Mouse (Mus musculus) bone marrow macrophage, adult 2 months (primary cell): ENCODE results near the gene Podn. TPM values are rescaled to one million over a fixed set of nuclear protein-coding genes. Genes with fewer than 3 reads are reported as not detected.

Source experiments
- H3K27ac ChIP-seq: 2 replicates; pipeline ENCODE4 v1.5.1; 2012; ENCODE audit warnings: low read depth, low read length; ENCODE audit not compliant: insufficient read depth
- H3K4me1 ChIP-seq: 2 replicates; pipeline ENCODE4 v1.6.1; 2012; ENCODE audit warnings: low read length; ENCODE audit not compliant: control insufficient read depth, insufficient read depth
- H3K4me3 ChIP-seq: 2 replicates; pipeline ENCODE4 v1.5.1; 2012; ENCODE audit warnings: mild to moderate bottlenecking, low read length, moderate library complexity; ENCODE audit not compliant: insufficient read depth
- CTCF ChIP-seq: IDR thresholded peaks from 2 replicates; pipeline ENCODE4 v1.5.1; 2012; ENCODE audit warnings: low read depth, mild to moderate bottlenecking, low read length, moderate library complexity
- POLR2A ChIP-seq: IDR thresholded peaks from 2 replicates; pipeline ENCODE4 v1.6.1; 2012; ENCODE audit warnings: mild to moderate bottlenecking, low read depth, low read length, borderline replicate concordance
- polyA plus RNA-seq: library from polyadenylated mRNA; stranded (reverse); fragments of >200 nt; gene quantifications from 2 replicates; pipeline ENCODE4 v1.2.4, GENCODE M21; 2012; ENCODE audit not compliant: missing spikeins, insufficient read depth, insufficient read length

The Podn gene
- polyA plus RNA-seq, 1 experiment = not detected

- Histone ChIP-seq H3K4me1 (peaks cover 22% of the 10 kb centered on the region), H3K4me3 (no peak overlapping the region), H3K27ac (no peak overlapping the region)
- TF ChIP-seq POLR2A = no peak
- TF ChIP-seq CTCF = no peak
Measured at GRCm38 (mm10) chr4:108067261-108067660, 29.0 kb downstream of the Podn start.

GRCm38 (mm10) chr4:108066569-108066968 is 29.7 kb downstream of the Podn start:
- TF ChIP-seq POLR2A = no peak
- no peak for TF ChIP-seq CTCF
- peaks cover 22% of the 10 kb centered on the region for H3K4me1 ChIP-seq
- H3K4me3 ChIP-seq = no peak overlapping the region
- H3K27ac ChIP-seq = no peak overlapping the region

GRCm38 (mm10) chr4:108065176-108065844 is 30.9 kb downstream of the Podn start:
- TF ChIP-seq CTCF (no peak), POLR2A (no peak)
- Histone ChIP-seq H3K4me3 (no peak overlapping the region), H3K4me1 (peaks cover 22% of the 10 kb centered on the region), H3K27ac (no peak overlapping the region)

GRCm38 (mm10) chr4:108063616-108064015 is 32.6 kb downstream of the Podn start:
- TF ChIP-seq POLR2A = no peak
- TF ChIP-seq CTCF = no peak
- peaks cover 28% of the 10 kb centered on the region for H3K4me1 ChIP-seq
- no peak overlapping the region for H3K27ac ChIP-seq
- no peak overlapping the region for H3K4me3 ChIP-seq

- peaks cover 24% of the 10 kb centered on the region for H3K4me1 ChIP-seq
- H3K27ac ChIP-seq = no peak overlapping the region
- TF ChIP-seq CTCF (no peak), POLR2A (no peak)
- no peak overlapping the region for H3K4me3 ChIP-seq
Measured at GRCm38 (mm10) chr4:108062524-108062923, 33.7 kb downstream of the Podn start.

GRCm38 (mm10) chr4:108060774-108061173 is 35.5 kb downstream of the Podn start:
- TF ChIP-seq CTCF = no peak
- TF ChIP-seq POLR2A = no peak

GRCm38 (mm10) chr4:108059601-108060379 is 36.5 kb downstream of the Podn start:
- TF ChIP-seq POLR2A (no peak), CTCF (no peak)
- H3K4me3 ChIP-seq = no peak overlapping the region
- no peak overlapping the region for H3K27ac ChIP-seq
- H3K4me1 ChIP-seq = peaks cover 14% of the 10 kb centered on the region

More at GRCm38 (mm10) chr4:108060774-108061173, 35.5 kb downstream of the Podn start:
- Histone ChIP-seq H3K4me1 (peaks cover 20% of the 10 kb centered on the region), H3K27ac (no peak overlapping the region), H3K4me3 (no peak overlapping the region)

GRCm38 (mm10) chr4:108058166-108058565 is 38.1 kb downstream of the Podn start:
- no peak for TF ChIP-seq CTCF
- TF ChIP-seq POLR2A = no peak
- Histone ChIP-seq H3K27ac (peak overlapping the region; percentile 23), H3K4me1 (peaks cover 15% of the 10 kb centered on the region), H3K4me3 (peak overlapping the region; percentile 13; the same call in 1 of the 2 replicates)

- Histone ChIP-seq H3K27ac (no peak overlapping the region), H3K4me3 (no peak overlapping the region), H3K4me1 (peaks cover 15% of the 10 kb centered on the region)
- TF ChIP-seq CTCF (no peak), POLR2A (no peak)
Measured at GRCm38 (mm10) chr4:108057247-108057646, 39.0 kb downstream of the Podn start.

- TF ChIP-seq POLR2A (no peak), CTCF (no peak)
- Histone ChIP-seq H3K4me1 (peaks cover 15% of the 10 kb centered on the region), H3K4me3 (no peak overlapping the region), H3K27ac (no peak overlapping the region)
Measured at GRCm38 (mm10) chr4:108055873-108056272, 40.4 kb downstream of the Podn start.
